Mouse (Mus musculus) small intestine, adult 2 months (tissue): ENCODE measurements at regions not wholly inside any gene's neighbourhood (a gene's known extent, or its start where the extent isn't known, plus 50 kb on each side); places are given as distances from the start of the nearest gene placed in this dataset.

Experiments used
- CTCF ChIP-seq: fragments of 200-500 bp; IDR thresholded peaks from 2 replicates; pipeline ENCODE4 v1.5.1; 2012; ENCODE audit warnings: low read depth, mild to moderate bottlenecking, control low read depth, inconsistent platforms, low read length, moderate library complexity, mixed read lengths; ENCODE audit not compliant: insufficient replicate concordance, insufficient read length; ENCODE audit errors: extremely low read depth
- POLR2A ChIP-seq: fragments of 200-500 bp; IDR thresholded peaks from 2 replicates; pipeline ENCODE4 v1.6.1; 2012; ENCODE audit warnings: low read depth, mild to moderate bottlenecking, control low read depth, inconsistent platforms, low read length, moderate library complexity

- TF ChIP-seq POLR2A (no peak), CTCF (no peak)
These were observed 296.4 kb upstream of the Tbx3 start for GRCm38 (mm10) chr5:119373774-119374700.
